Mouse (Mus musculus) cerebellum, adult 2 months (tissue): Measurements from ENCODE around the gene Rbms3. TPM values are rescaled to one million over a fixed set of nuclear protein-coding genes. Genes with fewer than 3 reads are reported as not detected.

Experiments used
- DNase-seq, 2 experiments: peaks; one replicate each; pipeline ENCODE4 v3.0.0; 2021
- H3K27ac ChIP-seq: fragments of 200-500 bp; 2 replicates; pipeline ENCODE4 v1.5.1; 2012; ENCODE audit warnings: low read length, control low read depth, inconsistent platforms; ENCODE audit not compliant: insufficient read depth
- H3K27me3 ChIP-seq: fragments of 200-500 bp; 2 replicates; pipeline ENCODE4 v1.6.1; 2012; ENCODE audit warnings: inconsistent platforms, mild to moderate bottlenecking, low read length, moderate library complexity; ENCODE audit not compliant: control insufficient read depth, insufficient read depth
- H3K4me1 ChIP-seq: fragments of 200-500 bp; 2 replicates; pipeline ENCODE4 v1.6.1; 2011; ENCODE audit warnings: low read length; ENCODE audit not compliant: control insufficient read depth, insufficient read depth
- H3K4me3 ChIP-seq: fragments of 200-500 bp; replicated peaks from 2 replicates; pipeline ENCODE3; 2011; ENCODE audit warnings: mild to moderate bottlenecking, low read depth, low read length, control low read depth; ENCODE audit not compliant: insufficient read depth
- CTCF ChIP-seq: fragments of 200-500 bp; IDR thresholded peaks from 2 replicates; pipeline ENCODE4 v1.5.1; 2011; ENCODE audit warnings: low read depth, mild to moderate bottlenecking, control low read depth, low read length, moderate library complexity, borderline replicate concordance; ENCODE audit not compliant: insufficient read depth
- POLR2A ChIP-seq: fragments of 200-500 bp; IDR thresholded peaks from 2 replicates; pipeline ENCODE4 v1.6.1; 2011; ENCODE audit warnings: low read length, control low read depth, borderline replicate concordance; ENCODE audit not compliant: insufficient read depth
- WGBS: fragments of 180-500 bp; shearing (Covaris S2); methylation state at CpG from one replicate; pipeline ENCODE4 v1.1.7; 2018; 5-methylcytosine and 5-hydroxymethylcytosine counted together
- polyA plus RNA-seq: library from polyadenylated mRNA; depleted of rRNA; stranded (reverse); fragments of >200 nt; gene quantifications from 2 replicates; pipeline ENCODE4 v1.2.3, GENCODE M21; 2012

Rbms3 gene
- polyA plus RNA-seq, 1 experiment: 13.3 TPM

DNA sequence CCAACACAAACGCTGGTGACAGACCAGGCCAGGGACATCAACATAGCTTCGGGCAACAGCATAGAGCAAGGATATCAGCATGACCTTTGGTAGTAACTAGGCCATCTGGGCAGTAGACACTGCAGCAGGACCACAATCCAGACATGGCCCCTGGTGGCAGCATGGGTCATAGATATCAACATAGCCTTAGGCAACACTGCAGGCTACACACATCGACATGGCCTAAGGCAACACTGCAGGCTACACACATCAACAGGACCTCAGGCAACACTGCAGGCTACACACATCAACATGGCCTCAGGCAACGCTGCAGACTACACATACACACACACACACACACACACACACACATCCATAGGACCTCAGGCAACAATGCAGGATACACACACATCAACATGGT, 261.7 kb downstream of the Rbms3 start:
- H3K27ac ChIP-seq: no peak overlapping the region
- no peaks in the 10 kb centered on the region for H3K27me3 ChIP-seq
- no peak for DNase-seq
- 95% methylated on average over 4 of the region's 4 CpGs for WGBS
- TF ChIP-seq CTCF: no peak
- no peak for TF ChIP-seq POLR2A
- no peaks in the 10 kb centered on the region; the same call in 1 of the 2 replicates for H3K4me1 ChIP-seq
- no peak overlapping the region for H3K4me3 ChIP-seq

DNA sequence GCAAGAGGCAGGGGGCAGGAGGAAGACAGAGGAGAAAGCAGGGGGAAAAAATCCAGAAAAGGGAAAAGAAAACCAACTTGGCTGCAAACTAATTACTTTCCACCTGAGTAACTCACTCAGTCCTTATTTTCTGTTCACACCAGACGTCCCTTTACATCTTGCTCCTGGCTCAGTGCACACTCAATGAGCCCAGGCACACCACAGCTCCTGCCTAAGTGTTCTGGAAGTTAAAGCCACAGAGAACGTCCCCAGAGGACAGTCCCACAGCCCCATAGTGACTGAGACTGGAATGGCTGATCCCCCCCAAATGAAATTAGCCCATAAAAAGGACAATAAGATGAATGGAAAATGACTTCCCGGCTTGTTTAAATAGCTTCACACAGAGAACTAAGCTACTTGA, 265.1 kb downstream of the Rbms3 start:
- no peak overlapping the region for H3K27ac ChIP-seq
- 37% methylated on average over 3 of the region's 3 CpGs for WGBS
- no peaks in the 10 kb centered on the region; the same call in 1 of the 2 replicates for H3K27me3 ChIP-seq
- no peak for DNase-seq
- TF ChIP-seq CTCF (no peak), POLR2A (no peak)
- no peaks in the 10 kb centered on the region for H3K4me1 ChIP-seq
- H3K4me3 ChIP-seq: no peak overlapping the region

GRCm38 (mm10) chr9:117361431-117361830, 268.3 kb downstream of the Rbms3 start:
- H3K4me1 ChIP-seq: no peaks in the 10 kb centered on the region
- 55% methylated on average over 5 of the region's 5 CpGs for WGBS
- DNase-seq: no peak
- TF ChIP-seq POLR2A (no peak), CTCF (no peak)
- no peaks in the 10 kb centered on the region; the same call in 1 of the 2 replicates for H3K27me3 ChIP-seq
- no peak overlapping the region for H3K4me3 ChIP-seq
- no peak overlapping the region for H3K27ac ChIP-seq

DNA sequence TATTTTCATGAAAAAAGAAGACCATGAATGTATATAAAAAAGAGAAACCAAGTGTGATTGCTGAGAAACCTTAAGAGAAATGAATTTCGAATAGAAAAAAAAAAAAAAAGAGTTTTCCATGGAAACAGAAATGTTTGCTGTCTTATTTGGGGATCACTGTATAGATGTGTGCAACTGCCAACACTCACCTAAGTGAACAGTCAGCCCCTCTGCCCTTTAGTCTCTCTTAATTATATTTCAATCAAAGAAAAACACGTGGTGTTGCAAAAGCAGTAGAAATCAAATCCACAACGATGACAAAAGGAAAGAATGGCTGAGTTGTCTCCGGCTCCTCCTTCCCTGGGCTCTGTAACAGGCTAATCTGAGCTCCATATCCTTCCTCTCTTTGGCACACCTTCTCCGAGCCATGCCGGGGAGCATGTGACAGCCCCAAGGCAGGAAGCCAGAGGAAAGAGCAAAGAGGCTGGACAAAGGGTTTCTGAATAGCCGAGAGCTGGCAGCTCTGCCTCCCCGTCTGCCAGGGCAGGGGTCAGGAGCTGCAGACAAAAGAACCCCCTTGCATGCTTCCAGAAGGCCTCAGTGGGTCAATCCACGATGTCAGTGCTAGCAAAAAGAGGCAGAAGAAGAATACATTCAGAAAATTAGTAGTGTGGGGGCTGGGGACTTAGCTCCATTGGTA, 272.8 kb downstream of the Rbms3 start:
- Histone ChIP-seq H3K4me3 (no peak overlapping the region), H3K27ac (no peak overlapping the region), H3K27me3 (no peaks in the 10 kb centered on the region; the same call in 1 of the 2 replicates), H3K4me1 (no peaks in the 10 kb centered on the region)
- WGBS: 6% methylated on average over 9 of the region's 9 CpGs
- peak; percentile 49 to 66 for DNase-seq
- no peak for TF ChIP-seq POLR2A
- TF ChIP-seq CTCF: no peak

GRCm38 (mm10) chr9:117355501-117355900, 274.2 kb downstream of the Rbms3 start:
- Histone ChIP-seq H3K27ac (no peak overlapping the region), H3K27me3 (no peaks in the 10 kb centered on the region), H3K4me1 (no peaks in the 10 kb centered on the region), H3K4me3 (no peak overlapping the region)
- DNase-seq: no peak
- 87% methylated on average over 5 of the region's 5 CpGs for WGBS
- TF ChIP-seq POLR2A (no peak), CTCF (no peak)

DNA sequence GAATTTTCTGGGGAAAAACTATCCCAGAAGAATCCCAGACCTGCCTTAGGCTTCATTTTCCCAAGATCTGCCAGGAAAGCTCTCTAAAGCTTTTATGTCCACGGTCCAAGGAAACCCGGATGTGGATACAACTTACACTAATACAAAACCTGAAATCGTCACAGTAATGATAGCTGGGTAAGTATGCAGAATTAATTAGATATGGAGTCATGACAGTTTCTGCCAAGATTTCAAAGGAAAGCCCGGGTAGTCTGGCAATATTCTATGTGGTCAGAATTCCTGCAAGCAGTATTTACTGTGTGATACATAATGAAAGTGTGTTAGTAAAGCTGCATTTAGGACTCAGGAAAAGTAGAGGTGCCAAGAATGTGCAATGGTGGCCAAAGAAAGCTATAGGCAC, 287.4 kb downstream of the Rbms3 start:
- 23% methylated on average over 4 of the region's 4 CpGs for WGBS
- H3K4me1 ChIP-seq: no peaks in the 10 kb centered on the region
- TF ChIP-seq POLR2A: no peak
- no peak for TF ChIP-seq CTCF
- no peak overlapping the region for H3K4me3 ChIP-seq
- no peak for DNase-seq
- no peak overlapping the region for H3K27ac ChIP-seq
- H3K27me3 ChIP-seq: no peaks in the 10 kb centered on the region

GRCm38 (mm10) chr9:117330681-117331080, 299.0 kb downstream of the Rbms3 start:
- H3K4me1 ChIP-seq: no peaks in the 10 kb centered on the region
- WGBS: 40% methylated on average over 5 of the region's 5 CpGs
- no peak overlapping the region for H3K4me3 ChIP-seq
- no peak overlapping the region for H3K27ac ChIP-seq
- DNase-seq: peak in 1 of 2 experiments; percentile 17
- H3K27me3 ChIP-seq: no peaks in the 10 kb centered on the region
- TF ChIP-seq POLR2A (no peak), CTCF (no peak)

GRCm38 (mm10) chr9:117319271-117319670, 310.4 kb downstream of the Rbms3 start:
- 49% methylated on average over 3 of the region's 3 CpGs for WGBS
- TF ChIP-seq POLR2A: no peak
- H3K27me3 ChIP-seq: no peaks in the 10 kb centered on the region
- no peak overlapping the region for H3K27ac ChIP-seq
- no peak for DNase-seq
- H3K4me1 ChIP-seq: no peaks in the 10 kb centered on the region
- no peak overlapping the region for H3K4me3 ChIP-seq

DNA sequence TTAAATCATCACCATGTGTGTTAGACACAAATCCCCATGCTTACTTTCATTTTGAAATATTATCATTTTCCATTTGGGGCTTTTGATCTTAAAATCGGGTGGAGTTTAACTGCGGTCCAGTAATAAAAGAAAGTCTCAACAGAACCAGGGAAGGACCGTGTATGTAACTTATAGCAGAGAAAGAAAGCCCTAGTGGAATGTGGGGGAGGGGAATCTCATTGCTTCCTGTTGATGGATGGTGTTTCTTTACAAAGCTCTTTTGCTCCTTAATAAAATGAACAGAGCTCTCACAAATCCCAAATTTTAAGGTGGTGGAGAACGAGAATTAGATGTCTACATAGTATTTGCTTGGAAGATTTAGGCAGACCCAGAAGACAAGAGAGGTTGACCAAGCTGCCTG, 311.3 kb downstream of the Rbms3 start:
- H3K27me3 ChIP-seq: no peaks in the 10 kb centered on the region
- DNase-seq: no peak
- 80% methylated on average over 4 of the region's 4 CpGs for WGBS
- H3K4me3 ChIP-seq: no peak overlapping the region
- TF ChIP-seq POLR2A (no peak), CTCF (no peak)
- H3K4me1 ChIP-seq: no peaks in the 10 kb centered on the region
- no peak overlapping the region for H3K27ac ChIP-seq
